Mouse (Mus musculus): ENCODE measurements around the gene Hmgb1.

DNA sequence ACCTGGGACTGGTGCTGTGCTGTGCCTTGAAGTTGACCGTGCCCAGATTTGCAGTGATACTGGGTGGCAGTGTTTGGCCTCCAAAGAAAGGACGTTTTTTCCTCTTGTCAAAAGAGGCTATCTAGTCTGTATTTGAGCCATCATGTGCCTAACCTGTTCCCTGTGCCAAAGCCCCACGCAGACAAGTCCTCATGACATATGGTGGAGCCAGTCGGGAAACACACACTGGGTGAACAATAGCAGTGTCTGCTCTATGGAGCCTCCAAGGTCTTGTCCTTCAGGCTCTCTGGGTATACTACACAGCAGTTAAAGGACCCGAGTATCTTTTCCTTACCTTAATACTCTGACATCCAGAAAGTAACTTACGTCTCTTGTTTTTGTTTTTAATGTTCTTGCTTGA is 141.0 kb downstream of the Hmgb1 start:
- TF ChIP-seq POLR2A (IDR thresholded peaks at IDR 0.05; ENCODE audit: low read depth, low read length) (no peak), USF2 (conservative IDR thresholded peaks at IDR 0.05; ENCODE audit: low read depth, low read length) (no peak), CHD2 (IDR thresholded peaks at IDR 0.05; ENCODE audit: low read length) (no peak), GABPA (IDR thresholded peaks at IDR 0.05; ENCODE audit: insufficient replicate concordance, low read depth, low read length) (no peak), KAT2A (IDR thresholded peaks at IDR 0.05; ENCODE audit: insufficient replicate concordance, low read length) (no peak), EP300 (IDR thresholded peaks at IDR 0.05; ENCODE audit: low read length) (no peak), USF1 (IDR thresholded peaks at IDR 0.05; ENCODE audit: low read depth, low read length) (no peak), CHD1 (IDR thresholded peaks at IDR 0.05; ENCODE audit: low read depth, low read length) (no peak), CTCF (conservative IDR thresholded peaks at IDR 0.05 in 1 of 2, IDR thresholded peaks at IDR 0.05 in 1 of 2; ENCODE audit: low read depth in 2 of 2, low read length in 2 of 2) (no peak), NRF1 (IDR thresholded peaks at IDR 0.05; ENCODE audit: low read depth, low read length) (no peak), HCFC1 (IDR thresholded peaks at IDR 0.05; ENCODE audit: low read depth, low read length) (no peak), PAX5 (IDR thresholded peaks at IDR 0.05; ENCODE audit: low read length) (no peak)

Data from CH12.LX (cell line).